ENCODE assay signal across 8 mouse cellular contexts in the genomic region with DNA sequence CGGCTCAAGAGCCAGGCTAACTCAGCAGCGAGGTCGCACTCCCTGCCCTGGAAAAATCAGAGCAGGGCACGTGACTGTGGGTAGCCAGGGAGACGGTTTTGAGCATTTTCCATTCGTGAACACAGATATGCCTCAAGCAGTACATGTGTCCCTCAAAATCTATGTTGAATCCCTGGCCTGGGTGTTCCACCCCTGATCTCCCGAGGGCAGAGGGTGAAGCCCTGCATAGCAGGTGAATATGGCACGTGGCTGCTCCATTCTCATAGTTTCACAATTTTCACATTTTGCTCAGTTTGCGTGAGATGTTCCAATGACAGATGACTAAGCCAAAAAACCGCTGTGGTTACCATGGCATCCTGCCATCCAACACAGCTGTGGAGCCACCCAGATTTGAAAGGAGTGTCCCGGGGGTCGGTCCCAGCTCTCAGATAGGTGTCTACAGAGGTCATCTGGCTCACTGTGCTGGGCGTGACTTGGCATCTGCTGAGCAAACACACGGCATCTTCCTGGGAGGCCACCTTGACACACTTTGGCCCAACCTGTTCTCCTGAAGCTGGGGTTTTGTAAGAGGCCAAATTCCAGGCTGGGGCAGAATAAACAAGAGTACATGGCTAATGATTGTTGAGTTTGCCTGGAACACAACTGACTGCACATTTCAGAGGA. TPM values are rescaled to one million over a fixed set of nuclear protein-coding genes. Genes with fewer than 3 reads are reported as not detected.
DNase-seq lines count a peak whose midpoint lies in the region; ATAC-seq and TF ChIP-seq lines count a peak whose summit lies in the region.

No protein-coding gene starts in this region.

- H3K9me3 ChIP-seq in intestine, embryonic 14.5 days (ENCODE audit: control insufficient read depth, low read length): no peaks in the 10 kb centered on the region
- no peaks in the 10 kb centered on the region for H3K9me3 ChIP-seq in stomach, embryonic 15.5 days

- no peak overlapping the region for H3K9ac ChIP-seq in intestine, embryonic 14.5 days (ENCODE audit: low read length)
- no peak overlapping the region for H3K9ac ChIP-seq in stomach, embryonic 15.5 days

- H3K36me3 ChIP-seq in intestine, embryonic 14.5 days (ENCODE audit: control insufficient read depth, insufficient read depth, low read length): no peaks in the 10 kb centered on the region
- no peaks in the 10 kb centered on the region for H3K36me3 ChIP-seq in stomach, embryonic 15.5 days

- no peak overlapping the region for H3K27ac ChIP-seq in intestine, embryonic 14.5 days (ENCODE audit: low read depth)
- H3K27ac ChIP-seq in stomach, embryonic 15.5 days: peak overlapping the region; percentile 5; the same call in 1 of the 2 replicates

- peak; percentile 77 for ATAC-seq in intestine, embryonic 14.5 days (replicated peaks; ENCODE audit: low FRiP score, low TSS enrichment, low read depth)
- peak; percentile 62; the same call in 1 of the 2 replicates for ATAC-seq in stomach, embryonic 15.5 days (ENCODE audit: insufficient read depth, low FRiP score, low read depth)

- H3K27me3 ChIP-seq in intestine, embryonic 14.5 days (replicated peaks; ENCODE audit: control insufficient read depth, insufficient read depth, low read length): no peaks in the 10 kb centered on the region
- no peaks in the 10 kb centered on the region for H3K27me3 ChIP-seq in stomach, embryonic 15.5 days (replicated peaks)

- H3K4me1 ChIP-seq in intestine, embryonic 14.5 days (replicated peaks; ENCODE audit: control insufficient read depth, insufficient read depth, low read length): peaks cover 4% of the 10 kb centered on the region; the same call in 1 of the 2 replicates
- peaks cover 12% of the 10 kb centered on the region for H3K4me1 ChIP-seq in lung, adult 2 months (ENCODE audit: control insufficient read depth, insufficient read depth, low read length)
- 0 out of 2 replicates have a peak, but pooled peaks cover 7% of the 10 kb centered on the region for H3K4me1 ChIP-seq in stomach, embryonic 15.5 days

- WGBS in intestine, embryonic 14.5 days: 65% methylated on average over 14 of the region's 14 CpGs
- WGBS in lung, adult 2 months: 41% methylated on average over 14 of the region's 14 CpGs
- 53% methylated on average over 14 of the region's 14 CpGs for WGBS in stomach, embryonic 15.5 days

- no peak for TF ChIP-seq CTCF in lung, adult 2 months (IDR thresholded peaks at IDR 0.05; ENCODE audit: insufficient read depth, low read length)

- no peak overlapping the region for H3K4me3 ChIP-seq in intestine, embryonic 14.5 days (ENCODE audit: low read depth, low read length)
- no peak overlapping the region for H3K4me3 ChIP-seq in lung, adult 2 months (replicated peaks; ENCODE audit: extremely low read depth, low read depth, low read length)
- no peak overlapping the region for H3K4me3 ChIP-seq in stomach, embryonic 15.5 days (replicated peaks)

- DNase-seq in urinary bladder, adult 18-20 months (ENCODE audit: low spot score in 2 of 2): peak; percentile 54 to 60
- DNase-seq in urinary bladder, adult 2 months (ENCODE audit: low spot score): no peak
- peak; percentile 89 for DNase-seq in cerebellum, adult 9-10 months
- DNase-seq in intestine, embryonic 14.5 days (ENCODE audit: low spot score): no peak
- peak; percentile 78 for DNase-seq in lung, adult 2 months
- DNase-seq in embryo, embryonic 9.5 days (ENCODE audit: extremely low spot score): no peak
- no peak for DNase-seq in layer of hippocampus, postnatal 10 days (ENCODE audit: low spot score in 2 of 2)

- TF ChIP-seq POLR2A in lung, adult 2 months (IDR thresholded peaks at IDR 0.05; ENCODE audit: borderline replicate concordance, extremely low read depth, low read depth, low read length): no peak; the same call in 1 of the 2 replicates

- H3K4me2 ChIP-seq in intestine, embryonic 14.5 days (ENCODE audit: low read length): no peak overlapping the region
- 0 out of 2 replicates have a peak overlapping the region, but pooled peaks have one; percentile 11 for H3K4me2 ChIP-seq in stomach, embryonic 15.5 days

RNA-seq across cellular contexts. Expression of gene Cpeb4, which starts 47.4 kb away (rescaled TPM):
- polyA plus RNA-seq in urinary bladder, adult 2 months (2012; rRNA removed): 19.9 and 23.8 TPM in 2 replicates
- polyA plus RNA-seq in intestine, embryonic 14.5 days (2014; fragmentation: Nextera tagmentation; extraction: Ambion mirVana): 4.3 and 4.7 TPM in 2 replicates
- polyA plus RNA-seq in lung, adult 2 months (2012; rRNA removed): 13.4 and 17.4 TPM in 2 replicates
- polyA plus RNA-seq in stomach, embryonic 15.5 days (2015; fragmentation: Nextera tagmentation; extraction: Ambion mirVana): 4.2 and 4.6 TPM in 2 replicates
- total RNA-seq in layer of hippocampus, postnatal 10 days (2021): 100 to 1,000 TPM; 134 to 142 TPM

Comparison
In these comparisons a context has a peak if more than half of its experiments do, and no peak if none do; other contexts are left out.
1. DNase-seq: peak in urinary bladder, adult 18-20 months (2 of 2), cerebellum, adult 9-10 months (single experiment) and lung, adult 2 months (single experiment); none in urinary bladder, adult 2 months (single experiment), intestine, embryonic 14.5 days (single experiment), embryo, embryonic 9.5 days (single experiment) and layer of hippocampus, postnatal 10 days (0 of 2).